Mouse (Mus musculus) liver, postnatal 0 days (tissue): ENCODE measurements around the gene Lrrc4. TPM values are rescaled to one million over a fixed set of nuclear protein-coding genes. Genes with fewer than 3 reads are reported as not detected.
A peak's percentile ranks its signal among the peaks of the same experiment; 100 is the strongest.

Experiments used
- ATAC-seq: fragments of 200-750 bp; cut with Nextera tagmentation; 2 replicates; pipeline ENCODE4 v1.8.0; 2017; ENCODE audit warnings: mild to moderate bottlenecking, moderate library complexity
- DNase-seq: peaks from one replicate; pipeline ENCODE4 v3.0.0-alpha.2; 2016
- H3K27ac ChIP-seq: fragments of 300-500 bp; sonication (generic); 2 replicates; pipeline ENCODE4 v1.5.1; 2014; ENCODE audit warnings: antibody characterized with exemption, moderate library complexity, mild to moderate bottlenecking, low read depth
- H3K27me3 ChIP-seq: fragments of 300-500 bp; sonication (generic); 2 replicates; pipeline ENCODE4 v1.6.1; 2014; ENCODE audit warnings: low read length, control low read depth, mixed read lengths; ENCODE audit not compliant: insufficient read depth
- H3K36me3 ChIP-seq: fragments of 300-500 bp; sonication (generic); replicated peaks from 2 replicates; pipeline ENCODE4 v1.6.1; 2014; ENCODE audit warnings: mild to moderate bottlenecking, control low read depth, low read length, moderate library complexity, mixed read lengths; ENCODE audit not compliant: insufficient read depth
- H3K4me1 ChIP-seq: fragments of 300-500 bp; sonication (generic); 2 replicates; pipeline ENCODE4 v1.6.1; 2014; ENCODE audit warnings: antibody characterized with exemption, mild to moderate bottlenecking, control low read depth; ENCODE audit not compliant: insufficient read depth
- H3K4me2 ChIP-seq: fragments of 300-500 bp; sonication (generic); 2 replicates; pipeline ENCODE4 v1.6.1; 2014; ENCODE audit warnings: low read depth, mild to moderate bottlenecking, low read length, moderate library complexity, mixed read lengths
- H3K4me3 ChIP-seq: fragments of 300-500 bp; sonication (generic); 2 replicates; pipeline ENCODE4 v1.5.1; 2014; ENCODE audit warnings: low read depth, low read length
- H3K9ac ChIP-seq: fragments of 300-500 bp; sonication (generic); replicated peaks from 2 replicates; pipeline ENCODE4 v1.6.1; 2014; ENCODE audit warnings: mild to moderate bottlenecking, moderate library complexity
- H3K9me3 ChIP-seq: fragments of 300-500 bp; sonication (generic); 2 replicates; pipeline ENCODE4 v1.6.1; 2016; ENCODE audit warnings: mild to moderate bottlenecking, control low read depth, low read length, mixed read lengths
- CTCF ChIP-seq: sonication (generic); IDR thresholded peaks from 2 replicates; pipeline ENCODE4 v1.5.1; 2016; ENCODE audit warnings: antibody characterized with exemption, low read depth
- EP300 ChIP-seq: IDR thresholded peaks from 2 replicates; pipeline ENCODE4 v1.6.1; 2016; ENCODE audit warnings: antibody characterized with exemption, low read depth, mild to moderate bottlenecking
- WGBS: fragments of 180-500 bp; shearing (Covaris S2); extraction: QIAGEN DNeasy Blood & Tissue Kit; methylation state at CpG from one replicate; pipeline ENCODE4 v1.1.7; 2014; ENCODE audit not compliant: insufficient replicate concordance; 5-methylcytosine and 5-hydroxymethylcytosine counted together
- polyA plus RNA-seq: library from polyadenylated mRNA; unstranded; fragments of >200 nt; fragmentation: Nextera tagmentation; extraction: Ambion mirVana; gene quantifications from 2 replicates; pipeline ENCODE4 v1.2.1, GENCODE M21; 2015

The Lrrc4 gene
- polyA plus RNA-seq, 1 experiment from 2014 or later, result 0.08 TPM

DNA sequence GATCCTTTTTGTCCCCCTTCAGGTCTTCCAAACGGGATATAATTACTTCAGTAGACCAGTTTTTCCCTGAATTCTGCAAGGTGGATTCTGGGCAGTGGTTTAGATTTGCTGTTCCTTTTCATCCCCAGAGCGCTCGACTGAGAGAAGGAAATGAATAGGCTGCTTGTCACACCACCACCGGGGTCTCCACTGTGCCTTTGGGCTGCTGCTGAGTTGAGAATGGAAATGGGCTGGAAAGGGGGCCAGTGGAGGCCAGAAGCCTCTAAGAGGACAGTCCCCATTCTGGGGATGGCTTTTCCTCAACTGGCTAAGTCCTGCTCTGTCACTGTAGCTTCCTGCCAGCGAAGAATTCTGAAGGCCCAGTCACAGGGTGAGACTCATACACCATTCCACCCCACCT, 47.6 kb downstream of the Lrrc4 start:
- Histone ChIP-seq H3K36me3 (no peaks in the 10 kb centered on the region), H3K4me1 (no peaks in the 10 kb centered on the region), H3K4me3 (no peak overlapping the region), H3K27me3 (no peaks in the 10 kb centered on the region), H3K9me3 (no peaks in the 10 kb centered on the region), H3K9ac (no peak overlapping the region), H3K27ac (no peak overlapping the region), H3K4me2 (no peak overlapping the region)
- DNase-seq (no peak), ATAC-seq (no peak)
- 79% methylated on average over 5 of the region's 5 CpGs for WGBS
- TF ChIP-seq CTCF (no peak), EP300 (no peak)

DNA sequence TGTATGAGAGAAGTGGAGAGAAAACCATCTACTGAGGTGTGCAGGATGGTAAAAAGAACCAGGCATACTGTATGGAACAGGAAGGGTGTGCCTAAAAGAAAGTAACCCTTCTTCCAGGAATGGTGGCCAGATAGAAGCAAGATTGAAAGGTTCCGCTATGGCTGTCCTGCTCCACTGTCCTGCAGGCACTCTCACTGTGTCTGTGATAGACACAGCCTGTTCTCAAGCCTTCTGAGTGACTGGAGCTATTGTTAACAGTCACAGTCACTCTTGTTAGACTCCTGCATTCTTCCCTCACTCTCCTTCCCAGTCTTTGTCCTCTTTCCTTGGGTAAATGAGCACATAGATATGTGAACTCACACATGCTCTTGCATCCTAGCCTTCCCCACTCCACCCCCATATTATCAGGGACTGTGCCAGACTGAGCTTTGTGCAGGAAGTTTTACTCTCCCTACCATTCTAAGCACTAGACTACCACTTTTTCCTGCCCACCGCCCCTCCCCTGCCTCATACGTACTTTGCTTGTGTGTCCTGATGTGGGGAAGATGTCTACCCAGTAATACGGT, 48.4 kb downstream of the Lrrc4 start:
- DNase-seq (no peak), ATAC-seq (no peak)
- Histone ChIP-seq H3K9ac (no peak overlapping the region), H3K36me3 (no peaks in the 10 kb centered on the region), H3K27me3 (no peaks in the 10 kb centered on the region), H3K4me2 (no peak overlapping the region), H3K4me1 (no peaks in the 10 kb centered on the region), H3K4me3 (no peak overlapping the region), H3K9me3 (no peaks in the 10 kb centered on the region), H3K27ac (no peak overlapping the region)
- WGBS, result 77% methylated on average over 4 of the region's 4 CpGs
- TF ChIP-seq CTCF (no peak), EP300 (no peak)

DNA sequence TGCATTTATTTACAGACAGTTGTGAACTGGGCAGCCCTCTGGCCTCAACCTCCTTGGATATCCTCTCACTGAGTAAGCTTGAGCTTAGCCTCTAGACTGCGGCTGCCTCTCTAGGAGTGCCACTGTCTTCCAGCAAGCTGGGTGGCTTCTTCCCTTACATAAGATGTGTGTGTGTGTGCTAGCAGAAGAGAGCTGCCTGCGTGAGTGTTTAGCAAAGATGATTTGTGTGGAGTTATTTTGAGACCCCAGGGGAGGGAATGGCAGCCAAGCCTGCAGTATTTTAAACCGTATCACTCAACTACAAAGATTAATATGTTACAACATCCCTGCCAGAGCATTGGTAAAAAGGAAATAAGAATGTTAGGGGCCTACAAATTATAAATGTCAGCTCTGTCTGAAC, 49.9 kb downstream of the Lrrc4 start:
- no peak for TF ChIP-seq EP300
- TF ChIP-seq CTCF, result no peak

DNA sequence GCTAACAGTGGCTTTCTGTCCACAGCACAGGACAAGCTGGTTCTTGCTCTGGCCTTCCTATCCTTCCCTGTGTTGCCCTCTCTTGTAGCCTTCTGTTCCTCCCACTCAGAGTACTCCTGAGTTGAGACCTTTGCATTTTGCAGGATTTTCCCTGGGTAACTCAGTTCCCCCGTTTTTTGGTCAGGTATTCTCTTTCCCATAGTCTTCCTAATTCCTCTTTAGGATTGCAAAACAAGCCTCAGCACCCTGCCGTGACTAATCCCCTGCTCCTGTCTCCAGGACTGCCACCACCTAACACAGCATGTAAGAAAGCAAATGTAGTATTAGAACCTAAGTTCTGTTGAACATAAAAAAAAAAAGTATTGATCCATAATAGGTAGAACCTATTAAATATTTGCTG, 60.2 kb downstream of the Lrrc4 start:
- Histone ChIP-seq H3K9ac (no peak overlapping the region), H3K4me2 (no peak overlapping the region), H3K4me1 (peaks cover 2% of the 10 kb centered on the region; the same call in 1 of the 2 replicates), H3K36me3 (peaks cover 3% of the 10 kb centered on the region), H3K9me3 (no peaks in the 10 kb centered on the region), H3K27me3 (no peaks in the 10 kb centered on the region), H3K27ac (no peak overlapping the region), H3K4me3 (no peak overlapping the region)
- no peak for DNase-seq
- WGBS, result 47% methylated on average over 2 of the region's 2 CpGs
- TF ChIP-seq EP300, result no peak
- no peak for TF ChIP-seq CTCF
- no peak for ATAC-seq

More for the DNA sequence above, 49.9 kb downstream of the Lrrc4 start:
- Histone ChIP-seq H3K27ac (no peak overlapping the region), H3K27me3 (no peaks in the 10 kb centered on the region), H3K9ac (no peak overlapping the region), H3K4me2 (no peak overlapping the region), H3K4me3 (no peak overlapping the region), H3K4me1 (no peaks in the 10 kb centered on the region), H3K36me3 (0 out of 2 replicates have a peak, but pooled peaks cover 3% of the 10 kb centered on the region), H3K9me3 (no peaks in the 10 kb centered on the region)
- DNase-seq, result no peak
- ATAC-seq, result no peak
- 80% methylated on average over 3 of the region's 3 CpGs for WGBS

DNA sequence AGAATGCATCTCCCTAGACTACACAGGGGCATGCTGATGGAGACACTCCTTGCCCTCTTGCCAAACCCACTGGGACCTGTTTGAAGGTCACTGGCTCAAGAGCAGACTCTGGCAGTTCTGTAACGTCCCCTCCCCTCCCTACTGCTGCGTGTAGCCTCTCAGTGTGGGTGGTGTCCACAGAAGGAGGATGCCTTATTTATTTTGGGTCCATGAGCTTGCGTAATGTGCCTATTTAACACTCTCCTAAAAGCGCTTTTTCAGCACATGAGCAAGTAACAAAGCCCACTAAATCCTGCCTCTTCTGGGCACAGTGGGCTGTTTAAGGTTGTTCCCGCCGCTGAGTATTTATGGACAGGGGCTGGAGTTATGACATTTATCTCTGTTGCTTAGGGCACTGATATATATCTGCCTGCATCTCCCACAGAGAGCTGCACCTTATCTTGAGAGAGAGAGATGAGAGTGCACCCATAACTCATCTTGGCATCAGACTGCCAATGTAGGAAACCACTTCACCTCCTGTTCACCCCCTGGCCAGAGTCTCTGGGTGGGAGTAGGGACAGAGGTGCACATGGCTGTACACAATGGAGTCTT, 63.6 kb downstream of the Lrrc4 start:
- Histone ChIP-seq H3K27me3 (no peaks in the 10 kb centered on the region), H3K4me3 (no peak overlapping the region), H3K27ac (no peak overlapping the region), H3K36me3 (peaks cover 3% of the 10 kb centered on the region), H3K9ac (no peak overlapping the region), H3K4me2 (no peak overlapping the region), H3K9me3 (no peaks in the 10 kb centered on the region), H3K4me1 (peaks cover 2% of the 10 kb centered on the region; the same call in 1 of the 2 replicates)
- DNase-seq (no peak), ATAC-seq (no peak)
- no peak for TF ChIP-seq EP300
- TF ChIP-seq CTCF, result no peak
- WGBS, result 71% methylated on average over 6 of the region's 6 CpGs

DNA sequence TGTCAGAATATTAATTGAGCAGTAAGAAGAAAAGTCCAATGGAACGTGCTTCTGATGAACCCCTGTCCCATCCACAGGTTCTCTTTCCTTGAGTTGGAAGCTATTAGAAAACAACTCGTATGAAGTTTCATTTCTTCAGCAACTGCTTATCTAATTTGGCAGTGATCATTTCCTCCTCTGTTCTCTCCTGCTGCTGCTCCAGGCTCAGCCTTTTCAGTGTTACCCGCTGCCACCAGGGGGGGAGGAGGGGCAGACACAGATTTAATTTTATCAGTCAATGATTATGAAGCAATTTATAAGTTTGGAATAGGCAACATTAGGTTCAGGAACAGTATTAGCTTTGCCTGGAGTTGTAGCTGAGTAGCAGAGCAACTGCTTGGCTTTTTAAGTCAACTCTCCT, 64.9 kb downstream of the Lrrc4 start:
- DNase-seq, result no peak
- H3K4me2 ChIP-seq, result no peak overlapping the region
- no peak overlapping the region for H3K9ac ChIP-seq
- TF ChIP-seq EP300, result no peak
- peak; percentile 37 for TF ChIP-seq CTCF
- H3K27me3 ChIP-seq, result no peaks in the 10 kb centered on the region
- H3K27ac ChIP-seq, result no peak overlapping the region; the same call in 1 of the 2 replicates
- no peak for ATAC-seq
- peaks cover 2% of the 10 kb centered on the region; the same call in 1 of the 2 replicates for H3K4me1 ChIP-seq
- 55% methylated on average over 3 of the region's 3 CpGs for WGBS
- peaks cover 3% of the 10 kb centered on the region for H3K36me3 ChIP-seq
- no peaks in the 10 kb centered on the region for H3K9me3 ChIP-seq
- no peak overlapping the region for H3K4me3 ChIP-seq
